ENCODE assay signal across 8 mouse cellular contexts in genomic region chr6:149132311-149133077, GRCm38 (mm10). TPM values are rescaled to one million over a fixed set of nuclear protein-coding genes. Genes with fewer than 3 reads are reported as not detected.
DNase-seq lines count a peak whose midpoint lies in the region; ATAC-seq lines count a peak whose summit lies in the region.

No protein-coding gene starts in this region.

- WGBS in midbrain, embryonic 15.5 days: 30% methylated on average over 5 of the region's 5 CpGs

- H3K4me3 ChIP-seq in midbrain, embryonic 15.5 days: no peak overlapping the region

- H3K36me3 ChIP-seq in midbrain, embryonic 15.5 days (replicated peaks): no peaks in the 10 kb centered on the region

- H3K4me1 ChIP-seq in midbrain, embryonic 15.5 days: no peaks in the 10 kb centered on the region

- no peak overlapping the region for H3K27ac ChIP-seq in midbrain, embryonic 15.5 days

- DNase-seq in layer of hippocampus, adult 11-12 months (ENCODE audit: low spot score): peak; percentile 22
- no peak for DNase-seq in layer of hippocampus, adult 9-11 months
- peak; percentile 65 for DNase-seq in MEL-GATA-1-ER (ENCODE audit: extremely low read depth, low read depth)
- peak; percentile 15 to 22 for DNase-seq in cerebellum, postnatal 36 days
- DNase-seq in heart, postnatal 4 days: peak; percentile 52
- DNase-seq in layer of hippocampus, postnatal 14 days (ENCODE audit: low spot score in 2 of 2): peak; percentile 13 to 32
- DNase-seq in yolk sac, embryonic 10.5 days (ENCODE audit: low spot score): peak; percentile 66

- no peak overlapping the region for H3K9ac ChIP-seq in midbrain, embryonic 15.5 days

- H3K9me3 ChIP-seq in midbrain, embryonic 15.5 days: no peaks in the 10 kb centered on the region

- no peak overlapping the region for H3K4me2 ChIP-seq in midbrain, embryonic 15.5 days

- peak; percentile 56; the same call in 1 of the 2 replicates for ATAC-seq in midbrain, embryonic 15.5 days (replicated peaks)

- H3K27me3 ChIP-seq in midbrain, embryonic 15.5 days (replicated peaks): no peaks in the 10 kb centered on the region

RNA-seq across cellular contexts. Expression of gene Gm10203, which starts 2.5 kb away (rescaled TPM):
- not detected for total RNA-seq in heart, postnatal 4 days (2021)
- total RNA-seq in layer of hippocampus, postnatal 14 days (2021): not detected
- polyA plus RNA-seq in midbrain, embryonic 15.5 days (2015; fragmentation: Nextera tagmentation; extraction: Ambion mirVana): not detected in 2 replicates

RNA-seq across cellular contexts. Expression of gene Etfbkmt, which starts 7.2 kb away (rescaled TPM):
- 10 to 100 TPM; 12.2 to 15.7 TPM for total RNA-seq in heart, postnatal 4 days (2021)
- total RNA-seq in layer of hippocampus, postnatal 14 days (2021): 1 to 10 TPM; 2.9 to 3.0 TPM
- 6.8 and 9.8 TPM in 2 replicates for polyA plus RNA-seq in midbrain, embryonic 15.5 days (2015; fragmentation: Nextera tagmentation; extraction: Ambion mirVana)

RNA-seq across cellular contexts. Expression of gene Dennd5b, which starts 31.0 kb away (rescaled TPM):
- 10 to 100 TPM; 37.9 to 41.0 TPM for total RNA-seq in heart, postnatal 4 days (2021)
- 10 to 100 TPM; 37.6 to 43.7 TPM for total RNA-seq in layer of hippocampus, postnatal 14 days (2021)
- polyA plus RNA-seq in midbrain, embryonic 15.5 days (2015; fragmentation: Nextera tagmentation; extraction: Ambion mirVana): 13.8 and 16.3 TPM in 2 replicates

RNA-seq across cellular contexts. Expression of gene Amn1, which starts 56.0 kb away (rescaled TPM):
- total RNA-seq in heart, postnatal 4 days (2021): 10 to 100 TPM; 21.0 to 25.7 TPM
- total RNA-seq in layer of hippocampus, postnatal 14 days (2021): 10 to 100 TPM; 31.4 to 32.4 TPM
- 104 and 105 TPM in 2 replicates for polyA plus RNA-seq in midbrain, embryonic 15.5 days (2015; fragmentation: Nextera tagmentation; extraction: Ambion mirVana)
